Mouse (Mus musculus): ENCODE measurements around the gene Jdp2. TPM values are rescaled to one million over a fixed set of nuclear protein-coding genes. Genes with fewer than 3 reads are reported as not detected.

The Jdp2 gene
- 0.26 and 0.27 TPM in 2 replicates for polyA plus RNA-seq (2015; fragmentation: Nextera tagmentation; extraction: Ambion mirVana)

DNA sequence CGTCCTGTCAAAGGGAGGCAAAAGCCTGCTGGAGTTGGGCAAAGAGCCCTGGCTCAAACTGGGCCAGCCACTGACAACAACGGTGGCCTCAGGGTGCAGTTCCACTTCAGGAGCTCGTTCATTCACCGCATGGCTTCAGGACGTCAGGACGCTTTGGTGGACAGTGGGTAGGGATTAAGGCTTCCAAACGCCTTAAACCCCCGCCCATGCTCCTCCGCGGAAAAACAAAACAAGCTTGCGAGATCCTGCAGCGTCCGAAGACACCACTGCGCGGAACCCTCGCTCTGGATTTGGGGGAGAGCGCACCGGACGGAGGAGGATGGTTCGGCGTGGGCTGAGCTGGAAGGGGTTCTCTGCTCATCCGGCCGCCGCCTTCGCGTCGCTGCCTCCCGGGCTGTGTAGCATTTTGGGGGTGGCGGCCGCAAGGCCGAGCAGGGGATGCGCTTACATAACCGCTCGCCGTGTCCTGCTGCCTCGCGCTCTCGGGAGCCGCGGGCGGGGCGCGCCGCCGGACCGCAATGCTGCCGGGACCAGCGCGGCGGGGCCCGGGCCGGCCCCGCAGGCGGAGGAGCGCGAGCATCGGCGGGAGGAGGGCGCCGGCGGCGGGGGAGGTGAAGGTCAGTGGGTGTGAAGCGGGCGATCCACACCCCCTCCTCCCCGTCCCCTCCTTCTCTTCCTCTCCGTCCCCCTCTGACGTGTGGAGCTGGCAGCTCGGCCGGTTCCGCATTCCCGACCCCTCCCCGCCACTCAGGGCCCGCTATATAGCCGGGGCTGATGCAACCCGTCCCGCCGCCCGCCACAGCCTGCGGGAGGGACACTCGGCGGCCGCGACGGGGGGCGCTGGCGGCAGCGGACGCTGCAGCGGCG lies at the start of gene Jdp2:
TSS of gene Jdp2 (plus strand) at position 417 of the 867 bp plus-strand sequence.
- no peaks in the 10 kb centered on the region for H3K27me3 ChIP-seq (replicated peaks; ENCODE audit: control insufficient read depth, insufficient read depth, low read length)
- peak within 1 kb of the TSS; percentile 88 for H3K9ac ChIP-seq (ENCODE audit: low read depth, low read length)
- no peaks in the 10 kb centered on the region for H3K9me3 ChIP-seq (ENCODE audit: control insufficient read depth, low read length)
- peak within 1 kb of the TSS; percentile 85 for H3K27ac ChIP-seq (ENCODE audit: low read length)
- no peaks in the 10 kb centered on the region for H3K36me3 ChIP-seq (ENCODE audit: control insufficient read depth, insufficient read depth, low read length)
- peaks cover 35% of the 10 kb centered on the region for H3K4me1 ChIP-seq (ENCODE audit: control insufficient read depth, insufficient read depth, low read length)
- peak; percentile 89 for ATAC-seq
- peak within 1 kb of the TSS; percentile 76 for H3K4me3 ChIP-seq (ENCODE audit: low read length)
- under 1% methylated on average over 76 of the region's 90 CpGs for WGBS
- H3K4me2 ChIP-seq (ENCODE audit: low read depth, low read length) = peak within 1 kb of the TSS; percentile 89

DNA sequence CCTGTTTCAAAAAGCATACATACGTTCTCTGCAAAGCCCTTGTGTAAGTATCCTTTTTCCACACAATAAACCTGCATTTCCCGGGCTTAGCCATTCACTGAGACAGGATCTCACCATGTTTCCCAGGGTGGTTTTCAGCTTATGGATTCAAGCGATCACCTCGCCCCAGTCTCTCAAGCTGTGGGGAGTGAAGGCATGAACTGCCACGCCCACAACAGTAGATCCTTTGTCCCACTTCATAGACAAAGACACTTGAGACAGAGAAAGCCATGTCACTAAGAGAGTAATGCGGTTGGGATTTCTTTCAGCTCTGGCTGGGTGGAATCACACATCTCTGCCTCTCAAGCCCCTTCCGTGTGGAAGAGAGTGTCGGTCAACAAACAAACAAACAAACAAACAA lies 49.2 kb upstream of the Jdp2 start:
- no peak overlapping the region for H3K4me3 ChIP-seq (ENCODE audit: low read length)
- H3K4me2 ChIP-seq (ENCODE audit: low read depth, low read length) = no peak overlapping the region
- H3K4me1 ChIP-seq (ENCODE audit: control insufficient read depth, insufficient read depth, low read length) = peaks cover 4% of the 10 kb centered on the region; the same call in 1 of the 2 replicates
- ATAC-seq = no peak
- no peak overlapping the region for H3K27ac ChIP-seq (ENCODE audit: low read length)
- no peaks in the 10 kb centered on the region for H3K27me3 ChIP-seq (replicated peaks; ENCODE audit: control insufficient read depth, insufficient read depth, low read length)
- WGBS = 86% methylated on average over 8 of the region's 8 CpGs
- H3K36me3 ChIP-seq (ENCODE audit: control insufficient read depth, insufficient read depth, low read length) = no peaks in the 10 kb centered on the region
- H3K9me3 ChIP-seq (ENCODE audit: control insufficient read depth, low read length) = no peaks in the 10 kb centered on the region
- H3K9ac ChIP-seq (ENCODE audit: low read depth, low read length) = no peak overlapping the region

DNA sequence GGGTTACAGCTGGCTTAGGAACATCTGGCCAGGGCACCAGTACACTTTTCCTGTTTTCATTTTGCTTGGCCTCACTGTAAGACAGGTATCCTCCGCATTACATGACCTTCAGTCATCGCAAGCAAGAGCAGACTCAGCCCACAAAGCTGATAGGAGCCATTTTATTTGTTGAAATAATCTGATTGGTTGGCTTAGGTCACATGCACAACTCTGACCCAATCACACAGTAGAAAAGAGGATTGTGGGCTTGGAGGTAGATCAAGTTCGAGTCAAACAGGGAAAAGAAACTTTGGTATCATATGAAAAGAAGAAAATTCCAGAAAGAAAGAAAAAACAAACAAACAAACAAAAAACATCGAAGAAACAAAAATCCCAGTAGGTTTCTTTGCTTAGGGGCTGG lies 48.4 kb upstream of the Jdp2 start:
- no peak overlapping the region for H3K9ac ChIP-seq (ENCODE audit: low read depth, low read length)
- no peaks in the 10 kb centered on the region; the same call in 1 of the 2 replicates for H3K27me3 ChIP-seq (replicated peaks; ENCODE audit: control insufficient read depth, insufficient read depth, low read length)
- peaks cover 4% of the 10 kb centered on the region; the same call in 1 of the 2 replicates for H3K4me1 ChIP-seq (ENCODE audit: control insufficient read depth, insufficient read depth, low read length)
- ATAC-seq = no peak
- H3K27ac ChIP-seq (ENCODE audit: low read length) = no peak overlapping the region
- H3K4me3 ChIP-seq (ENCODE audit: low read length) = no peak overlapping the region
- no peaks in the 10 kb centered on the region for H3K36me3 ChIP-seq (ENCODE audit: control insufficient read depth, insufficient read depth, low read length)
- H3K4me2 ChIP-seq (ENCODE audit: low read depth, low read length) = no peak overlapping the region
- no peaks in the 10 kb centered on the region for H3K9me3 ChIP-seq (ENCODE audit: control insufficient read depth, low read length)
- 86% methylated on average over 4 of the region's 4 CpGs for WGBS

DNA sequence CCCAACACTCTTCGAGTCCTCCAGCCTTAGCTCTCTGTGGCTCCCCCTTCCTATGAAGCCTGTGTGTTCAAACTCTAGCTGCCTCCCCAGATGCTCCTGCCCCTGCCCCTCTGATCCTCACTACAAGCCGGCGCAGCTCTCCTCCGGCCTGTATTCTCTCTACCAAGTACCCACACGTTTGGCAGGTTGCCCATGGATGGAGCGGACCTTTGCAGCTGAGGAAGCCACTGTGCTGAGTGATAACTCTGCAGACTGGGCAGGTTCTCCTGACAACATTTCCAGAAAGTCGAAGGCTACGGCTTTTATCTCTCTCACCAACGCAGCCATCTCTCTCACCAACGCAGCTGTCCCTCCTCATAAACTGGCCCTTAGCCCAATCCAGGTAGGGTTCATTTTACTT lies 39.5 kb upstream of the Jdp2 start:
- no peak for ATAC-seq
- no peak overlapping the region for H3K27ac ChIP-seq (ENCODE audit: low read length)
- H3K9ac ChIP-seq (ENCODE audit: low read depth, low read length) = no peak overlapping the region
- no peak overlapping the region for H3K4me3 ChIP-seq (ENCODE audit: low read length)
- no peaks in the 10 kb centered on the region; the same call in 1 of the 2 replicates for H3K27me3 ChIP-seq (replicated peaks; ENCODE audit: control insufficient read depth, insufficient read depth, low read length)
- WGBS = 77% methylated on average over 10 of the region's 10 CpGs
- H3K36me3 ChIP-seq (ENCODE audit: control insufficient read depth, insufficient read depth, low read length) = no peaks in the 10 kb centered on the region
- H3K4me1 ChIP-seq (ENCODE audit: control insufficient read depth, insufficient read depth, low read length) = no peaks in the 10 kb centered on the region
- no peaks in the 10 kb centered on the region for H3K9me3 ChIP-seq (ENCODE audit: control insufficient read depth, low read length)
- no peak overlapping the region for H3K4me2 ChIP-seq (ENCODE audit: low read depth, low read length)

DNA sequence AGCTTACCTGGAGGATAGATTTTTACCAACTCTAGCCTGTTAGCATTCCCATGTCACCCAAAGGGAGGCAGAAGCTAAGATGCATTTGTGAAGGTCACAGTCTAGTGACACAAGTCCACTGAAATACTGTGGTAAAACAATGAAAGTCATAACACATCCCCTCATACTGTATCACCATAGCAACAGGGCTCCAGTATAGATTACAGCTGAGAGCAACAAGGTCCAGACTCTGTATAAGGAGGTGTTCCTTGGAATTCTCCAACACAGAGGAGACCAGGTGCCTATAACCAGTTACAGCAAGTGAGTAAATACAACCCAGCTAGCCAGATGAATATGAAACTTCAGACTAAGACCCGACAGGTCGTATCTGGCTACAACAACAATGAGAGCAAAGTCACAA lies 33.4 kb upstream of the Jdp2 start:
- Histone ChIP-seq H3K27me3 (replicated peaks; ENCODE audit: control insufficient read depth, insufficient read depth, low read length) (no peaks in the 10 kb centered on the region), H3K27ac (ENCODE audit: low read length) (no peak overlapping the region), H3K9ac (ENCODE audit: low read depth, low read length) (no peak overlapping the region), H3K4me3 (ENCODE audit: low read length) (no peak overlapping the region), H3K4me2 (ENCODE audit: low read depth, low read length) (no peak overlapping the region), H3K36me3 (ENCODE audit: control insufficient read depth, insufficient read depth, low read length) (no peaks in the 10 kb centered on the region), H3K9me3 (ENCODE audit: control insufficient read depth, low read length) (no peaks in the 10 kb centered on the region), H3K4me1 (ENCODE audit: control insufficient read depth, insufficient read depth, low read length) (no peaks in the 10 kb centered on the region)
- ATAC-seq = no peak
- 89% methylated on average over 2 of the region's 2 CpGs for WGBS

DNA sequence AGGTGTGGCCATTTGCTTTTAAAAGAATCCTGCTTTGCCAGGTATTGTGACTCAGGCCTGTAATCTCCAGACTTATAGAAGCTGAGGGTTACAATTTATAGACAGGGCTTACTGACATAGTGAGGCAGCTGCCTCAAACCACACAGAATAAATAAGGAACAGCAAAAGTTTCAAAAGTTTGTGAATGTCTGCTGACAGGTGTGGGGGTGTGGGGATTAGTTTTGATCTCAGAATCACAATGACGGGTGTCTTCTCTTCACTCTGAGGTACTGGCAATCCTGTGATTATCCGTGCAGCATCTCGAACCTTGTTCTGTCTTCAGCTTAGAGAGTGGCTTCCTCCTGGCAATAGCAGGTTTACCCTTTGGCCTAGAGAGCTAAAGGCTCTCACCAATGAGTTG lies 30.5 kb upstream of the Jdp2 start:
- no peak overlapping the region for H3K4me3 ChIP-seq (ENCODE audit: low read length)
- no peak overlapping the region for H3K4me2 ChIP-seq (ENCODE audit: low read depth, low read length)
- no peaks in the 10 kb centered on the region for H3K36me3 ChIP-seq (ENCODE audit: control insufficient read depth, insufficient read depth, low read length)
- H3K9me3 ChIP-seq (ENCODE audit: control insufficient read depth, low read length) = no peaks in the 10 kb centered on the region
- no peak overlapping the region for H3K9ac ChIP-seq (ENCODE audit: low read depth, low read length)
- H3K27me3 ChIP-seq (replicated peaks; ENCODE audit: control insufficient read depth, insufficient read depth, low read length) = no peaks in the 10 kb centered on the region
- WGBS = 93% methylated on average over 3 of the region's 3 CpGs
- ATAC-seq = no peak
- H3K4me1 ChIP-seq (ENCODE audit: control insufficient read depth, insufficient read depth, low read length) = peaks cover 3% of the 10 kb centered on the region; the same call in 1 of the 2 replicates
- no peak overlapping the region for H3K27ac ChIP-seq (ENCODE audit: low read length)

DNA sequence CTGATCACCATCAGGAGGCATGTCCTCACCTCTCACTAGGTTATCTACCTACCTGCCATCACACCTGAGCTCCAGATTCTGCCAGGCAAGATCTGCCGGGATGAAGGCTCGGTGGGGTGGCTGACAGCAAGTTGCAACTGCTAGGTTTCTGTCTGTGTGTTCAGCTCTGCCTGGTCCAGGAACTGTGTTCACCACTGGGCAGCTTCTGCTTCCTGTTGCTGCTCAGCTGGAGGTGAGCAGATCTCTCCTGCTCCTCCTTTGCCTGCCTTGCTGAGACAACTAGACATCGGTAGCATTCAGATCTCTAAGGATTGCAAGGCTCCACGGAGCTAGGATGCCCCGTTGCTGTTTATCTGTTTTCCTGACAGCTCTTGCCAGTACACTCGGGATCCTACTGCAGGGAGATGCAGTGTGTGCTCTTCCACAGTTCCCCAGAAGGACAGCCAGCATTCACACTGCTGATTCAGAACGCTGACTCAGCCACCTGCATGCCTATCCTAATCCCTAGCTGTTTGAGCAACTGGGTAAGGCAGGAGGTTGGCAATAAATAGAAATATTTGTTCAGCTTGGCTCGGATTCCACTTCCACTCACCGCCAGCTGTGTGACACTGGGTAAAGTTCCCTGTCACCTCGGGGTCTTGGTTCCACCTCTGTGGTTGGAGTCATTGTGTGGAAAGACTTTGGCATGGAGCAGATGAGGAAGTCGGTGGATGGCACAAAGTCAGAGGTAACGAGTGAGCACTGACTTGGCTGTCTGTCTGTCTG lies 29.3 kb upstream of the Jdp2 start:
- Histone ChIP-seq H3K9me3 (ENCODE audit: control insufficient read depth, low read length) (no peaks in the 10 kb centered on the region), H3K36me3 (ENCODE audit: control insufficient read depth, insufficient read depth, low read length) (no peaks in the 10 kb centered on the region), H3K4me3 (ENCODE audit: low read length) (no peak overlapping the region), H3K9ac (ENCODE audit: low read depth, low read length) (no peak overlapping the region), H3K27me3 (replicated peaks; ENCODE audit: control insufficient read depth, insufficient read depth, low read length) (no peaks in the 10 kb centered on the region), H3K4me2 (ENCODE audit: low read depth, low read length) (no peak overlapping the region), H3K27ac (ENCODE audit: low read length) (no peak overlapping the region), H3K4me1 (ENCODE audit: control insufficient read depth, insufficient read depth, low read length) (peaks cover 3% of the 10 kb centered on the region; the same call in 1 of the 2 replicates)
- peak; percentile 47; the same call in 1 of the 2 replicates for ATAC-seq
- WGBS = 54% methylated on average over 12 of the region's 12 CpGs

DNA sequence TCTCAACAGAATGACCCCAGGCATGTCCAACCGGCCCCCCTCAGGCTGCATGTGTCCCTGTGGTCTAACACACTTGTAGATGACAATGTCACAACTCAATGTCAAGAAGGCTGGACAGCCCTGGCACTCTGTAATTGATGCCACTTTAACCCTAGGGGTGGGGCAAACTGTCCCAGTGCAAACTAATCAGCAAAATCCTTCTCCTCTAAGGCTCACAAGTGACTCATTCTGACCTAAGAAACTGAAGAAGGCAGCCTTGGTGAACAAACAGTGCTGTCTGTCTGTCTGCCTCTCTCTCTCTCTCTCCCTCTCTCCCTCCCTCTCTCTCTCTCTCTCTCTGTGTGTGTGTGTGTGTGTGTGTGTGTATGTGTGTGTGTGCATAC lies 28.7 kb upstream of the Jdp2 start:
- no peak for ATAC-seq
- Histone ChIP-seq H3K4me3 (ENCODE audit: low read length) (no peak overlapping the region), H3K9me3 (ENCODE audit: control insufficient read depth, low read length) (no peaks in the 10 kb centered on the region), H3K9ac (ENCODE audit: low read depth, low read length) (no peak overlapping the region), H3K27ac (ENCODE audit: low read length) (no peak overlapping the region), H3K4me2 (ENCODE audit: low read depth, low read length) (no peak overlapping the region), H3K4me1 (ENCODE audit: control insufficient read depth, insufficient read depth, low read length) (peaks cover 3% of the 10 kb centered on the region; the same call in 1 of the 2 replicates), H3K27me3 (replicated peaks; ENCODE audit: control insufficient read depth, insufficient read depth, low read length) (no peaks in the 10 kb centered on the region), H3K36me3 (ENCODE audit: control insufficient read depth, insufficient read depth, low read length) (no peaks in the 10 kb centered on the region)
- 64% methylated on average over 1 of the region's 1 CpGs for WGBS

DNA sequence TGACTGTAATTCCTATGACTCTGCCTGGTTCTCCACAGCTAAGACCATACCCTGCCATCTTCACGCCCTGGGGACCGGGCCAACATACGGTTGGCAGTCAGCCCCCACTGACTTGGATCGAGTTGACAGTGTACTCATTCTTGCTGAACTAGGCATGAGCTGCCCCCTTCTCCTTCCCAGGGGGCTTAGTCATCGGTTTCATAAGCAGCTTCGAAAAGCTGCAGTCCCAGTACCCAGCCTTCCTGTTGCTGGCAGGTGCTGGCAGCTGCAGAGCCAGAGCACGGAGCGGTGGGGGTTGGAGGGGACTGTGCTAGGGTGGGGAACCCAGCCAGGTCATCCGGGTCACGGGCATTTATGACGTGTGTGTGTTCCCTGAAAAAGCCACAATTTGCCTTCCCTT lies 27.5 kb upstream of the Jdp2 start:
- peaks cover 3% of the 10 kb centered on the region; the same call in 1 of the 2 replicates for H3K4me1 ChIP-seq (ENCODE audit: control insufficient read depth, insufficient read depth, low read length)
- H3K36me3 ChIP-seq (ENCODE audit: control insufficient read depth, insufficient read depth, low read length) = no peaks in the 10 kb centered on the region
- 66% methylated on average over 11 of the region's 11 CpGs for WGBS
- no peak overlapping the region for H3K4me3 ChIP-seq (ENCODE audit: low read length)
- no peak for ATAC-seq
- H3K9ac ChIP-seq (ENCODE audit: low read depth, low read length) = no peak overlapping the region
- no peak overlapping the region for H3K4me2 ChIP-seq (ENCODE audit: low read depth, low read length)
- H3K27me3 ChIP-seq (replicated peaks; ENCODE audit: control insufficient read depth, insufficient read depth, low read length) = no peaks in the 10 kb centered on the region
- H3K9me3 ChIP-seq (ENCODE audit: control insufficient read depth, low read length) = no peaks in the 10 kb centered on the region
- H3K27ac ChIP-seq (ENCODE audit: low read length) = no peak overlapping the region

Data from intestine, embryonic 16.5 days (tissue).